Mouse (Mus musculus) forebrain, embryonic 16.5 days (tissue): ENCODE measurements around the gene Limk2. TPM values are rescaled to one million over a fixed set of nuclear protein-coding genes. Genes with fewer than 3 reads are reported as not detected.
A peak's percentile ranks its signal among the peaks of the same experiment; 100 is the strongest.

Experiments used
- ATAC-seq: fragments of 200-750 bp; cut with Nextera tagmentation; 2 replicates; pipeline ENCODE4 v1.8.0; 2017; ENCODE audit warnings: mild to moderate bottlenecking, moderate library complexity
- H3K27ac ChIP-seq: fragments of 300-500 bp; sonication (generic); 2 replicates; pipeline ENCODE4 v1.5.1; 2014; ENCODE audit warnings: low read length, control low read depth
- H3K27me3 ChIP-seq: fragments of 300-500 bp; sonication (generic); replicated peaks from 2 replicates; pipeline ENCODE4 v1.6.1; 2014; ENCODE audit warnings: low read length; ENCODE audit not compliant: control insufficient read depth, insufficient read depth
- H3K36me3 ChIP-seq: fragments of 300-500 bp; sonication (generic); 2 replicates; pipeline ENCODE4 v1.6.1; 2014; ENCODE audit not compliant: control insufficient read depth, insufficient read depth
- H3K4me1 ChIP-seq: fragments of 300-500 bp; sonication (generic); replicated peaks from 2 replicates; pipeline ENCODE4 v1.6.1; 2014; ENCODE audit warnings: low read length; ENCODE audit not compliant: control insufficient read depth, insufficient read depth
- H3K4me2 ChIP-seq: fragments of 300-500 bp; sonication (generic); 2 replicates; pipeline ENCODE4 v1.6.1; 2014; ENCODE audit warnings: mild to moderate bottlenecking, low read length, control low read depth
- H3K4me3 ChIP-seq: fragments of 300-500 bp; sonication (generic); replicated peaks from 2 replicates; pipeline ENCODE4 v1.5.1; 2014; ENCODE audit warnings: mild to moderate bottlenecking, low read length, control low read depth
- H3K9ac ChIP-seq: fragments of 300-500 bp; sonication (generic); replicated peaks from 2 replicates; pipeline ENCODE4 v1.6.1; 2014; ENCODE audit warnings: low read depth, low read length, control low read depth
- H3K9me3 ChIP-seq: fragments of 300-500 bp; sonication (generic); 2 replicates; pipeline ENCODE4 v1.6.1; 2016; ENCODE audit warnings: low read length; ENCODE audit not compliant: control insufficient read depth
- WGBS: fragments of 180-500 bp; shearing (Covaris S2); extraction: QIAGEN DNeasy Blood & Tissue Kit; methylation state at CpG from one replicate; pipeline ENCODE4 v1.1.7; 2014; 5-methylcytosine and 5-hydroxymethylcytosine counted together
- polyA plus RNA-seq: library from polyadenylated mRNA; unstranded; fragments of >200 nt; fragmentation: Nextera tagmentation; extraction: Ambion mirVana; gene quantifications from 2 replicates; pipeline ENCODE4 v1.2.1, GENCODE M21; 2015

Limk2 gene
- polyA plus RNA-seq, 1 experiment from 2014 or later, result 127 TPM

GRCm38 (mm10) chr11:3396562-3396961 is 12.4 kb downstream of the Limk2 start:
- H3K4me1 ChIP-seq, result peaks cover 5% of the 10 kb centered on the region; the same call in 1 of the 2 replicates
- H3K4me2 ChIP-seq, result no peak overlapping the region
- H3K27ac ChIP-seq, result no peak overlapping the region
- H3K36me3 ChIP-seq, result no peaks in the 10 kb centered on the region
- 10% methylated on average over 8 of the region's 8 CpGs for WGBS
- no peaks in the 10 kb centered on the region for H3K9me3 ChIP-seq
- peak; percentile 77 for ATAC-seq
- H3K9ac ChIP-seq, result no peak overlapping the region
- H3K27me3 ChIP-seq, result no peaks in the 10 kb centered on the region
- no peak overlapping the region for H3K4me3 ChIP-seq

GRCm38 (mm10) chr11:3396091-3396490 is 12.9 kb downstream of the Limk2 start:
- Histone ChIP-seq H3K27me3 (no peaks in the 10 kb centered on the region), H3K4me1 (peaks cover 5% of the 10 kb centered on the region; the same call in 1 of the 2 replicates), H3K36me3 (no peaks in the 10 kb centered on the region), H3K9ac (no peak overlapping the region), H3K27ac (no peak overlapping the region), H3K9me3 (no peaks in the 10 kb centered on the region), H3K4me2 (no peak overlapping the region), H3K4me3 (no peak overlapping the region)
- peak; percentile 63 for ATAC-seq
- 22% methylated on average over 3 of the region's 3 CpGs for WGBS

- H3K36me3 ChIP-seq, result no peaks in the 10 kb centered on the region
- H3K27ac ChIP-seq, result no peak overlapping the region
- ATAC-seq, result no peak
- no peak overlapping the region for H3K4me3 ChIP-seq
- 27% methylated on average over 5 of the region's 5 CpGs for WGBS
- H3K4me2 ChIP-seq, result no peak overlapping the region
- H3K27me3 ChIP-seq, result no peaks in the 10 kb centered on the region
- no peaks in the 10 kb centered on the region for H3K9me3 ChIP-seq
- no peak overlapping the region for H3K9ac ChIP-seq
- peaks cover 5% of the 10 kb centered on the region; the same call in 1 of the 2 replicates for H3K4me1 ChIP-seq
Observed at GRCm38 (mm10) chr11:3394520-3394919, 14.5 kb downstream of the Limk2 start.

- Histone ChIP-seq H3K4me2 (no peak overlapping the region), H3K4me3 (no peak overlapping the region), H3K4me1 (peaks cover 5% of the 10 kb centered on the region; the same call in 1 of the 2 replicates), H3K9ac (no peak overlapping the region), H3K27ac (no peak overlapping the region), H3K27me3 (no peaks in the 10 kb centered on the region), H3K36me3 (no peaks in the 10 kb centered on the region), H3K9me3 (no peaks in the 10 kb centered on the region)
- no peak for ATAC-seq
- WGBS, result 78% methylated on average over 8 of the region's 8 CpGs
Observed at GRCm38 (mm10) chr11:3392526-3392925, 16.5 kb downstream of the Limk2 start.

GRCm38 (mm10) chr11:3390789-3391188 is 18.2 kb downstream of the Limk2 start:
- no peak overlapping the region for H3K4me3 ChIP-seq
- H3K9ac ChIP-seq, result no peak overlapping the region
- H3K27me3 ChIP-seq, result no peaks in the 10 kb centered on the region
- no peaks in the 10 kb centered on the region for H3K36me3 ChIP-seq
- WGBS, result 95% methylated on average over 5 of the region's 5 CpGs
- no peaks in the 10 kb centered on the region for H3K9me3 ChIP-seq
- H3K4me1 ChIP-seq, result no peaks in the 10 kb centered on the region; the same call in 1 of the 2 replicates
- no peak for ATAC-seq
- H3K27ac ChIP-seq, result no peak overlapping the region
- H3K4me2 ChIP-seq, result no peak overlapping the region

- H3K4me3 ChIP-seq, result no peak overlapping the region
- H3K9me3 ChIP-seq, result no peaks in the 10 kb centered on the region
- H3K27ac ChIP-seq, result no peak overlapping the region
- WGBS, result 75% methylated on average over 5 of the region's 5 CpGs
- H3K4me2 ChIP-seq, result no peak overlapping the region
- no peaks in the 10 kb centered on the region for H3K36me3 ChIP-seq
- no peaks in the 10 kb centered on the region for H3K27me3 ChIP-seq
- ATAC-seq, result no peak
- no peak overlapping the region for H3K9ac ChIP-seq
- H3K4me1 ChIP-seq, result no peaks in the 10 kb centered on the region
Observed at GRCm38 (mm10) chr11:3389996-3390395, 19.0 kb downstream of the Limk2 start.

- Histone ChIP-seq H3K4me2 (no peak overlapping the region), H3K9ac (no peak overlapping the region), H3K27ac (no peak overlapping the region), H3K36me3 (no peaks in the 10 kb centered on the region), H3K27me3 (no peaks in the 10 kb centered on the region), H3K9me3 (0 out of 2 replicates have a peak, but pooled peaks cover 2% of the 10 kb centered on the region), H3K4me3 (no peak overlapping the region), H3K4me1 (no peaks in the 10 kb centered on the region)
- no peak for ATAC-seq
- WGBS, result 88% methylated on average over 6 of the region's 6 CpGs
Observed at GRCm38 (mm10) chr11:3387482-3388196, 21.4 kb downstream of the Limk2 start.

- WGBS, result 25% methylated on average over 4 of the region's 4 CpGs
- no peak overlapping the region for H3K9ac ChIP-seq
- H3K4me2 ChIP-seq, result no peak overlapping the region
- no peak overlapping the region for H3K4me3 ChIP-seq
- H3K4me1 ChIP-seq, result no peaks in the 10 kb centered on the region
- ATAC-seq, result peak; percentile 79
- H3K27me3 ChIP-seq, result no peaks in the 10 kb centered on the region
- H3K27ac ChIP-seq, result no peak overlapping the region
- 0 out of 2 replicates have a peak, but pooled peaks cover 2% of the 10 kb centered on the region for H3K9me3 ChIP-seq
- no peaks in the 10 kb centered on the region for H3K36me3 ChIP-seq
Observed at GRCm38 (mm10) chr11:3386941-3387368, 22.0 kb downstream of the Limk2 start.

- Histone ChIP-seq H3K9ac (no peak overlapping the region), H3K9me3 (0 out of 2 replicates have a peak, but pooled peaks cover 2% of the 10 kb centered on the region), H3K27me3 (no peaks in the 10 kb centered on the region), H3K4me2 (no peak overlapping the region), H3K4me3 (no peak overlapping the region), H3K36me3 (no peaks in the 10 kb centered on the region), H3K4me1 (no peaks in the 10 kb centered on the region), H3K27ac (no peak overlapping the region)
- 55% methylated on average over 5 of the region's 5 CpGs for WGBS
- ATAC-seq, result no peak
Observed at GRCm38 (mm10) chr11:3382602-3383594, 26.1 kb downstream of the Limk2 start.
